Mouse (Mus musculus) right cerebral cortex, adult 18-20 months (tissue): ENCODE data around the gene Gfy.
"Not testable (repeated sequence)": the region's sequence is repeated elsewhere in the genome, so short reads cannot be mapped to it uniquely, and the experiment has no call there.

Source experiments
- DNase-seq: peaks from one replicate; pipeline ENCODE4 v3.0.0; 2022; ENCODE audit warnings: mixed read lengths

The Gfy gene

GRCm38 (mm10) chr7:45165701-45166100 lies 13.7 kb downstream of the Gfy start:
- DNase-seq, result no peak

- peak; percentile 32 for DNase-seq
These were observed 14.5 kb downstream of the Gfy start for GRCm38 (mm10) chr7:45164833-45165232.

GRCm38 (mm10) chr7:45163735-45164490 lies 15.5 kb downstream of the Gfy start, which contains the start of gene Slc17a7:
Gene Slc17a7 (plus strand): TSS chr7:45163949.
- DNase-seq, result peak; percentile 67

GRCm38 (mm10) chr7:45162996-45163615 lies 16.3 kb downstream of the Gfy start:
- DNase-seq, result no peak

GRCm38 (mm10) chr7:45162551-45162950 lies 16.8 kb downstream of the Gfy start:
- DNase-seq, result no peak

- DNase-seq, result peak; percentile 94
These were observed 17.5 kb downstream of the Gfy start for GRCm38 (mm10) chr7:45161612-45162473.

GRCm38 (mm10) chr7:45160866-45161265 lies 18.5 kb downstream of the Gfy start:
- DNase-seq, result no peak

GRCm38 (mm10) chr7:45160316-45160800 lies 19.0 kb downstream of the Gfy start:
- DNase-seq, result no peak

GRCm38 (mm10) chr7:45158991-45159390 lies 20.4 kb downstream of the Gfy start:
- DNase-seq, result no peak

- peak; percentile 75 for DNase-seq
These were observed 21.9 kb downstream of the Gfy start for GRCm38 (mm10) chr7:45157459-45157858.

- DNase-seq, result no peak
These were observed 23.2 kb downstream of the Gfy start for GRCm38 (mm10) chr7:45156206-45156605.

GRCm38 (mm10) chr7:45155590-45155989 lies 23.8 kb downstream of the Gfy start:
- no peak for DNase-seq

GRCm38 (mm10) chr7:45154993-45155514 lies 24.3 kb downstream of the Gfy start:
- DNase-seq, result no peak

GRCm38 (mm10) chr7:45154096-45154992 lies 25.0 kb downstream of the Gfy start, which contains the start of the genes Pih1d1 and Aldh16a1:
Gene Pih1d1 (plus strand): TSS chr7:45154303.
Gene Aldh16a1 (minus strand): TSS chr7:45154584.
- peak; percentile 97 for DNase-seq

- no peak for DNase-seq
These were observed 25.8 kb downstream of the Gfy start for GRCm38 (mm10) chr7:45153586-45153985.

GRCm38 (mm10) chr7:45153052-45153451 lies 26.3 kb downstream of the Gfy start:
- DNase-seq, result not testable (repeated sequence)

GRCm38 (mm10) chr7:45151303-45151702 lies 28.1 kb downstream of the Gfy start:
- no peak for DNase-seq

GRCm38 (mm10) chr7:45150321-45150720 lies 29.0 kb downstream of the Gfy start:
- no peak for DNase-seq

- DNase-seq, result no peak
These were observed 29.8 kb downstream of the Gfy start for GRCm38 (mm10) chr7:45149545-45149944.

GRCm38 (mm10) chr7:45148534-45149098 lies 30.8 kb downstream of the Gfy start:
- no peak for DNase-seq

- no peak for DNase-seq
These were observed 31.5 kb downstream of the Gfy start for GRCm38 (mm10) chr7:45147899-45148298.
